Mouse (Mus musculus): Measurements from ENCODE around the gene Art3. TPM values are rescaled to one million over a fixed set of nuclear protein-coding genes. Genes with fewer than 3 reads are reported as not detected.

Art3 gene
- polyA plus RNA-seq, 1 experiment from 2014 or later, result 65.5 TPM

Small RNAs within 50 kb of the gene (microRNA-seq; reads per million reads assigned to microRNA genes)
- gene Mir6415, result not detected

Other genes starting within 250 kb of the Art3 start
- 126 and 128 TPM in 2 replicates for gene G3bp2, start 248.1 kb upstream of the Art3 start, polyA plus RNA-seq (2015; fragmentation: Nextera tagmentation; extraction: Ambion mirVana)
- 28.4 and 29.1 TPM in 2 replicates for gene Uso1, start 193.9 kb upstream of the Art3 start, polyA plus RNA-seq (2015; fragmentation: Nextera tagmentation; extraction: Ambion mirVana)
- not detected in 2 replicates for gene U90926, start 116.4 kb upstream of the Art3 start, polyA plus RNA-seq (2015; fragmentation: Nextera tagmentation; extraction: Ambion mirVana)
- 0.18 TPM in 1 of 2 replicates, not detected in the other for gene Ppef2, start 75.5 kb upstream of the Art3 start, polyA plus RNA-seq (2015; fragmentation: Nextera tagmentation; extraction: Ambion mirVana)
- gene Naaa, start 53.7 kb upstream of the Art3 start, polyA plus RNA-seq (2015; fragmentation: Nextera tagmentation; extraction: Ambion mirVana), result 8.1 and 8.3 TPM in 2 replicates
- 20.0 and 23.7 TPM in 2 replicates for gene Sdad1, start 21.3 kb upstream of the Art3 start, polyA plus RNA-seq (2015; fragmentation: Nextera tagmentation; extraction: Ambion mirVana)
- gene Cxcl9, start 3.7 kb upstream of the Art3 start, polyA plus RNA-seq (2015; fragmentation: Nextera tagmentation; extraction: Ambion mirVana), result 0.49 TPM in 1 of 2 replicates, not detected in the other
- 0.92 and 6.4 TPM in 2 replicates for gene Cxcl10, start 17.1 kb downstream of the Art3 start, polyA plus RNA-seq (2015; fragmentation: Nextera tagmentation; extraction: Ambion mirVana)
- gene Nup54, start 103.4 kb downstream of the Art3 start, polyA plus RNA-seq (2015; fragmentation: Nextera tagmentation; extraction: Ambion mirVana), result 31.2 and 33.7 TPM in 2 replicates
- 14.9 and 17.3 TPM in 2 replicates for gene Scarb2, start 175.0 kb downstream of the Art3 start, polyA plus RNA-seq (2015; fragmentation: Nextera tagmentation; extraction: Ambion mirVana)
- 0.09 and 0.27 TPM in 2 replicates for gene Fam47e, start 223.2 kb downstream of the Art3 start, polyA plus RNA-seq (2015; fragmentation: Nextera tagmentation; extraction: Ambion mirVana)

Measured in heart, embryonic 15.5 days (tissue).